Mouse (Mus musculus) right cerebral cortex, postnatal 14 days (tissue): ENCODE results near the gene Ksr2.

ENCODE experiments used
- DNase-seq: peaks from one replicate; pipeline ENCODE4 v3.0.0; 2022

Ksr2 gene

DNA sequence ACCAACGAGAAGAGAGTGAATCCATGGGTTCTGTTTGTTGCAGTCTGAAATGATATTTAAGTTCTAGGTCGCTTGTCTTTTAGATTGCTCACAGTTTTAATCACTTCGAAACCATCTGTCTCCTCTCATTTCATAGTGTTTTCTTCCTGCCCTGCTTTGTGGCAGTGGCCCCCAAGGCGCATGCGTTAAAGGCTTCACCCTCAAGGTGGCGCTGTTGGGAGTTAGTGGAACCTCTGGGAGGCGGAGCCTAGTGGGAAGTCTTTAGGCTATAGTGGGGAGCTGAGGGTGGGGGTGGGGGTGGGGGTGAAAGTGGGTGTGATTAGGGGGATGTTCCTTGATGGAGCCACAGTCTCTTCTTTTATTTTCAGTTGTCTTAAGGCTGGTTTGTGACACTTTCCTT, 214.6 kb downstream of the Ksr2 start:
- DNase-seq: peak; percentile 84

DNA sequence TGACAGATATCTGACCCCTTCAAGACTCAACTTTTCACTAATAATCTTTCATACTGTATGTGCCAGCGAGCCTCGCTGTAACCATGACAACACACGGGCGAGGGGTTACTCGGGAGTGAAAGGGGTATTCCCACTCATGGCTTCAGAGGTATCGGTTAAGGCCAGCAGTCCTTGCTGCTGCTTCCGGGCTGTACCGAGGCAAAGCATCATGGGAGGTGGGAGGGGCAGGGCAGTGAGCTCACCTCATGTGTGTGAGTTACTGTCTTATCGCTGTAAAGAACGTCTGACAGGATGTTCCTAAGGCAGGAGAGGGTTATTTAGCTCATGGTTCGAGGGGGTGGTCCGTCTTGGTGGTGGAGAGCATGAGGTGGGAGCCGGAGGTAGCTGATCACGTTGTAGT, 215.8 kb downstream of the Ksr2 start:
- DNase-seq: no peak

DNA sequence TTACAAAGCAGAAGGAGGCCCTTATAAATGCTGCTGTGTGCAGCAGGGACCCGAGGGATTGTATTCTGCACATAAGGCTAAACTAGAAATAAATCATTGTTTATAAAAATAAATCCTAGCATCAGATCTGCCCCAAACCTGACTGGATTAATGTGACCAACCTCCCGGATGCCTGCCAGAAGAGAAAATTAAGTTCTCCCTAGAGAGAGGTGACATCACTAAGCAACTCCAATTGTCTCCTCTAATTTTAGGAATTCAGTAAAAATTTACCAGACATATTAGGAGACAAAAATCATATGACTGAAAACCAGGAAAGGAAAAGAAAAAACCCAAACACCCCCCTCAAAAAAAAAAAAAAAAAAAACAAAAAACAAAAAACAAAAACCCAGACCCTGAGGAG, 221.4 kb downstream of the Ksr2 start:
- DNase-seq: no peak

DNA sequence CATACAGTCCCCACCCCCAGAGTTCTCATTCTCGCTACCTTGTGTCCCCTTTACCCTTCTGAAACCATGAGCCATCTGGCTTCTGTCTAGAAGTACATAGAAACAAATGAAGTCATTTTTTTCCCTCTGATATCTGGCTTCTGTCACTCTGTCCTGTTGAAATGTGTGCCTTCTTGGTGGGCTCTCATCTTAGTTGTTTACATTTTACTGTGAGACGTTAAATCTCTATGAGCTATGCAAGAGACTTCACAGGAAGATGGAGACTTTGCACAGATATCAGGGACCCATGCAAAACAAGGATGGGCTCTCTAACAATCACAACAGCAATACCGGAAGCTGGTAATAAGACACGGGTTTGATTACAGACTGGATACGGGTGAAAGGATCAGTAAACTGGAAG, 222.0 kb downstream of the Ksr2 start:
- no peak for DNase-seq

DNA sequence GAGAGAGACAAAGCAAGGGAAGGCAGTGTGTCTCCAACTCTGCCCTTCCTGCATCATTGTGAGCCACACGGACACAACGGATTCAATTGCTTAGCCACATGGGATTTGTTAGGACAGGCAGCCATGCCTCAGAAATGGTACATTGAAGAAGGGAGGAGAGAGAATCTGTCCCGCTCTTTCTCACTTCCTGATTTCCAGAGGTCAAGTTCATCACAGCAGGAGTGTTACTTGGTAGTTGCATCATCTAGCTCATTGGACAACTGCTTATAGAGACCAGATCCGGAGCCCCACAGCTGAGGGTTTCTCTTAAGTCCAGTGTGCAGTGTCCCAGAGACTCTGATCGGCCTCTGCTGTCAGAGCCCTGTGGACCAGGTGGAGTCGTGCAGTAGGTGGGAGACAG, 227.8 kb downstream of the Ksr2 start:
- DNase-seq: no peak

DNA sequence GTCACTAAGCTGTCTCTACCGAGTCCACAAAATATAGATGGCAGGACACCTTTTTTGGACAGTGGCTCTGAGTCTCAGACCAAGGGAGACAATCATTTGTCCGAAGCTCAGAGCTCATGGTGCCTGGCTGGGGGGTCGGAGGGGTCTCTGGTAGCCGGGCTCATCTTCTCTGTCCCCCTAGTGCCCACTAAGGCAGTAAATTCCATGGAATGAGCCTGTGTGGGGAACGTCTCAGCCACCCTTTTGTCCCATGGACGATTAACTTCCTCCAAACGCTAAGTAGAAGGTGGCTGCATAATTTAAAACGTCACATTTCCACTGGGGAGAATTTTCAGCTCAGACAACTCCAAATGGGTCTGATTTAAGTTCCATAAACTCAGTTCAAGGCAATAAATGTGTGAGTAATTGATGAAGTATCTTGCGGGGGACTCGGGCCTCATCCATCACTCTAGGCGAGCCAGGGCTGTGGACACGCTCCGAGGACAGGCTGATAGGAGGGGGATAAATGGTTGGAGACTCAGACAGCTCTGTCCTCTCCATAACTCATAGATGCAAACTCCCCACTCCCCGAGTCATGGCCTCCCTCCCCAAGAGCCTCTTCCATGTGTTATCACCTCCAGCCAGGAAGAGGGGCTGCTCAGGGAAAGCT, 237.6 kb downstream of the Ksr2 start:
- no peak for DNase-seq

DNA sequence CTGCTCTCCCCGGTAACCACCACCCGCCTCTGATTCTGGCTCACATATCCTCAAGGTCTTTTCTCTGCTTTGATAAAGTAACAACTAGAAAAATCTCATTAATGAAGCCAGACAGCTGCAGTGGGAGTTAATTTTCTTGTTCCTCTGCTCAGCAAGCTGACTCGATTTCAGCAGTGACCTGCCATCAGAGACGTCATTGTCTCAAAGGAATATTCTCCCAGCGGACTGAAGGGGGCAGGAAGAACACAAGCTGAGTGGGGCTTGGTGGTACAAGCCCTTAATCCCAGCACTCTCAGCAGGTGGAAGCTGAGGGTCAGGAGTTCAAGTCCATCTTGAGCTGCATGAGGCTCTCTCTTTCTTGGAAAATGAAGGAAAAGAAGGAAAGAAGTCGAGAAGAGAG, 244.8 kb downstream of the Ksr2 start:
- DNase-seq: no peak

DNA sequence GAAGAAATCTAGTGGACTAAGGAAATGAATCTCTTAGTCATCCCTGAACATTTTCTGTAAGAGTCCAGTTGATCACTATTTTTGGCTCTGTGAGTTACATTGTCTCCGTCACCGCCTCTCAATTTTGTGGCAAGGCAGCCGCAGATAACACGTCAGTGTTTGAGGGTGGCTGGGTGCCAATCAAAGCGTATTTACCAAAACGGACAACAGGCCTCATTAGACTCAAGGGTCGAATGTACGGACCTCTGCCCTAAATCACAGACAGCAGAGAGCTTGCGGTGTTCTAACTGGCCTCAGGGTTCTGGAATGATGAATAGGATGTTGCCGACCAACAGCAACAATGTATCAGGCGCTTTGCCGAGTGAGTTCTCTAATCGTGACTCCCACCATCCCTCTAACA, 245.8 kb downstream of the Ksr2 start:
- DNase-seq: no peak

DNA sequence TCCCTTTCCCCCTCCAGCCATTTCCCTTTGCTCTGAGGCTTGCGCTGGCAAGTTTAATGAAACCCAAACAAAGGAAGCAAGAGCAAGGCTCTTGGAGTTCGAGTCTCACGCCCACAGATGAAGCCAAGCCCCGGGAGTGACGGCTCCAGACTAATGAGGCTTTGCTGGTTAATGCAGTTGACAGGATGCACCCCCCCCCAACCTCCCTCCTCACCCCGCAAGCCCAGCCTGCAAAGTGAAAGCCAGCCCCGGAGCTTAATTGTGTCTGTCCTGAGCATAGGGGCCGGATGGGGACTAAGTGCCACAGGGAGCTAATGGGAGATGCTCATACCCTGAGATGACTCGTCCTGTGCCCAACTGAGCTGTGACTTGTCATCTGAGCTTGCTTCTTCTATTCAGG, 251.4 kb downstream of the Ksr2 start:
- DNase-seq: no peak

DNA sequence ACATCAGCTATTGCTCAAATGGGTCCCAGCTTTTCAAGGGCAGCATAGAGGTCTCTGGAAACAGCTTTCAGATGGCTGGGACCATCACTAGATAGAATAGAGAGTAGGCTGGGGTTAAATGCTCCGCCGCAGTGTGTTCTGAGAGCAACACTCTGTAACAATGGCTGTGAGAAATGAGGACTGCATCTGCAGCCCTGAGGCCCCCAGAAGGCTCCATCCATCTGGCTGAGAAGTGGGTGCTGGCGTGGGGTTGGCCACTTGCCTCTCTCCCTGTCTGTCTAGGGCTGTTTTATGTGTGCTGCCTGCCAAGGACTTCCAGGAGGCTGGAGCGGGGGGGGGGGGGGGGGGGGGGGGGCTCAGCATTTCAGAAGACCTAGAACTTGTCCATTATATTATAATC, 253.5 kb downstream of the Ksr2 start:
- DNase-seq: no peak

DNA sequence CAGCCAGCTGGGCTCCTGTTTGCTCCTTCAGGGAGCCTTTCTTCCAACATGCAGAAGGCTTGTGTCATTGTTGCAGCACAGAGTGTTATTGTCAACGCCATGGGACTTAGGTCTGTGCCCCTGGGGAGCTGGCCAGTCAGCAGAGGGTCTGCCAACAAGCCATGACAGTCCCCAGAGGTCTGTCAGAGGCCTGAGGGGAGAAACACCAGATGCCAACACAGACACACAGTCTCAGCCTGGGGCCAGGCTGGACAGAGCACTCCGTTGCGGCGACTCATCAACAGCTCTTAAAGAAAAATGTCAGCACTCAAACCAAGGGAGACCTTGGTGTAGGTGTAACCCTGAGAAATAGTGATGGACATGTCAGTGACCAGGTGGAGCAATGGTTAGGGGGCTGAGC, 255.5 kb downstream of the Ksr2 start:
- DNase-seq: no peak

DNA sequence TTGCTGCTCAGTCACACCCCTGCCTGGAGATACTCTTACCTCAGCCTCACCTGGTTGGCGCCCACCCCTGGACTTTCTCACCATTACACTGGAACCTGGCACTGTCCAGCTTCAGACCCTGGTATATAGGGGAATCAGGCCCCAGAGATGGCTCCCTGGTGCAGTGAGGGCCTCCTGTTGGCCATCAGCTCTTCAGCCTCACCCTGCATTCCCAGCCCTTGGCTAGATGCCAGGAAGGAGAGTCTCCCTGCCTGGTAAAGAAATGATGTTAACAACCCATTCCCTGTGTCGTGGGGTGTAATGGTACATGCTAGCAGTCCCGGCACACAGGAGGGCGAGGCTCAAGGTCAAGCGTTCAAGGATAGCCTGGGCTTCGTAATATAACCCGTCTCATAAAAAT, 256.0 kb downstream of the Ksr2 start:
- DNase-seq: no peak

DNA sequence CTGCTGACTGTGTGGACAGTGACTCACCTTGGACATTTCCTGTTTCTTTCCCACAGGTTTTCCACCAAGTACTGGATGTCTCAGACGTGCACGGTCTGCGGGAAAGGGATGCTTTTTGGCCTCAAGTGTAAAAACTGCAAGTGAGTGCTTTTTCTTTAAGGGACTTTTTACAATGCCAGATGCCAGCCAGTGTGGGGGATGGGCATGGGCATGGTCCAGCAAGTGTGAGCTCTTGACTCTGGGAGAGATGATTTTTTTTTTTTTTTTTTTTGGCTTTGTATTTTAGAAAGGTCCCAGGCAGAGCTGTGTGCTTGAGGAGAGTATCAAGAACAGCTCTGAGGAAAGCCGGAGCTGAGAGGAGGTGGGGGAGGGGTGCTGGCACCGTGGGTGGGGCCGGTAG, 257.6 kb downstream of the Ksr2 start:
- peak; percentile 27 for DNase-seq

DNA sequence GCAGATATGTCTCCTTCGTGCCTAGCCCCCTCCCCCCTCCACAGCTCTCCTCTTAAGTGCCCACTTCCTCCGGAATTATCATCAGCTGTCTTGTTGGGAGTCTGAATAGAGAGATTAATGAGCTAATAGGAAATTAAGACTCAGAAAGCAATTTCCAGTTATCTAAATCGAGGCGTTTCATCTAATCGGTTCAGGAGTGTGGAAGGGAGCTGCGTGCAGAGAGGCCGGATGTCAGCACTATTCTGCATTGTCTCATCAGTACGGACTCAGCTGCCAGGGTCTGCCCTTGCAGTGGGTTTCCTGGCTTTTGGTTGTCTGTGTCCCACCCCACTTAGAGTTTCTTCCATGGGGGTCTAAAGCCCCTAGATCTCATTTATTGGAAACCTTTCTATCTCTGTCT, 262.0 kb downstream of the Ksr2 start:
- no peak for DNase-seq

DNA sequence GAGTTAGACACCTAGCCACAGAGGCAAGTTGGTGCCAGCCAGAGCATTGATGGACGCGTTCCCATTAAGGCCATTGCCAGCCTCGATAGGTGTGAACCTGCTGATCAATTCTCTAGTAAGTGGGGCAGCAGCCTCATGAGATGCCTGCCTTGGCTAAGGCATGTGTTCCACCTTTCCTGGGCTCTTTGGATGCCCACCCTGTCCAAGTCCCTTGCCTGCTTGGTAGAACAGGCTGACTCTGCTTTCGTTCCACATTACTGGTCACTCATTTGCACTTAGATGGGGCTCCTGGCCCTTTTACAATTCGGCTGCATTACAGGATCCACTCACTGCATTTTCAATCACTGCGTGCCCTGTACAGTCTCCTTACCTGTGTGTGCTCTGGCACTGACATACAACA, 263.4 kb downstream of the Ksr2 start:
- no peak for DNase-seq

DNA sequence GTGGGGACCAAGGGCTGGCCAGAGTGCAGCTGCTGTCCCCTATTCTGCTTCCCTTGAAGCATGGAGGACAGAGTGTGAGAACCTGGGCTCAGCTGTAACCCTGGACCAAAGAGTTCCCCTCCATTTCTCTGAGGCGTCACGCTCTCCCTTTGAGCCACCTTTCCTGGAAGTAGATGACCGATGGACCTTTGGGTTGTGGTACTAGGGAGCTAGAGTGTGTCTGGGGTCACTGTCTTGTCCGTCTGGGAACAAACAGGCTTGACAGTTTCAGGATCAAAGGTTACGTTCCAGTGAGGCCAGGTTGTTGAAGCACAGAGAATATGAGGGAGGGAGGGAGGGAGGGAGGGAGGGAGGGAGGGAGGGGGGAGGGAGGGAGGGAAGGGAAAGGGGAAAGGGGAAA, 264.6 kb downstream of the Ksr2 start:
- DNase-seq: no peak

DNA sequence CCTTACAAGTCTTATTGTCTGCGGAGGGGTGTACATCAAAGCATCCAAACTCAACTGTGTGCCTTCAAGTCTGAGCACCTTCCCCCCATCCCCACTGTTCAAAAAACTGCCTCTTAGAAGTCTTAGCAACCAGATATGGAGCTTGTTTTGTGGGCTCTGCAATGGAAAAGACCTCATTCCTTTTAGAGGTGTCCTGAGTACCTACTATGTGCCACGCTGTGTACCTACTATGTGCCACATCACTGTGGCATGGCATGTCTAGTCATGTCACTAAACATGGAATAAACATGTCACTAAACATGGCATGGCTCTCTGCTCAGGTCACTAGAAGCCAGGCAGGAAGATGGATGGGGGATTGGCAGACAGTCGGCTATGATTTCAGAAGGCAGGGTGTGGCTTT, 268.4 kb downstream of the Ksr2 start:
- DNase-seq: no peak

DNA sequence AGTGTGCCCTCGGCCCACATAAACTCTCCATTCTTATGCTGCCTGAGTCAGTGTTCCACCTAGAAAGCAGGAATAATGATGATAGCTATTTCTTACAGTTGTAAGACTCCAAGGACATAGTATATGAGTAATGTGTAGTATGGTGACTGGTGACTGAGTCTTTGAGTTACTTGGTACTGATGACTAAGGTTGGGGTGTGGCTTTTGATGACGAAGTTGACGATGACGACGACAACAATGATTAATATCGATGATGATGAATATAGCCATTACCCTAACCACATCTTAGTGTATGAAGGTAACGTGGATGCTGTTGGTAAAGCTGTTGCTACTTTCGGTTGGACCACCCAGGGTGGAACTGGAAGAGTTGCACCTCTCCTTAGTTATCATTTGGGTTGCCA, 270.7 kb downstream of the Ksr2 start:
- no peak for DNase-seq

DNA sequence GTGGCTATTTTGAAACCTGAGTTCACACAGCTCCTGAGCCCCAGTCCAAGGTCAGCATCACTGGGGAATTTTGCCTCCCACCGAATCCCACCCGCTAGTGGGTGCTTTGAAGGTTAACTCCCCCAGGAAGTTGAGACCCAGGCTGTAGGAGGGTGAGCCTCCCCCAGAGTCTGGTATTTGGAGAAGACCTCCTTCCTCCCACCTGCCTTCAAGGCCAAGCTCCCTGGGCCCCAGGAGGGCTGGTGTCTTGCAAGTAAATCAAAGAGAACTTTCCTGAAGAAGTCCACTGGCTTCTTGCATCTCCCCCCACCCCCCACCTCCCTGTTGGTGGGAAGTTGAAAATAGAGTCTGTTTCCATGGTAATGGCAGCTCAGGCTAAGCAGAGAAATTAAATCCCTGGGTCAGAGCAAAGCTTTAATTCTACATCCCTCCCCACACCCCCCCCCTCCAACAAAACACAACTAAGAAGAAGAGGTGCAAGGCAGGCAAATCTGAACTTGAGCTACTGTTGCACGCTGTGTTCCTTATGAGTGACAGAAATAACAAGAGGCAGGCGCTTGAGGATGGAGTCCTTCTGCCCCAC, 274.1 kb downstream of the Ksr2 start:
- no peak for DNase-seq

DNA sequence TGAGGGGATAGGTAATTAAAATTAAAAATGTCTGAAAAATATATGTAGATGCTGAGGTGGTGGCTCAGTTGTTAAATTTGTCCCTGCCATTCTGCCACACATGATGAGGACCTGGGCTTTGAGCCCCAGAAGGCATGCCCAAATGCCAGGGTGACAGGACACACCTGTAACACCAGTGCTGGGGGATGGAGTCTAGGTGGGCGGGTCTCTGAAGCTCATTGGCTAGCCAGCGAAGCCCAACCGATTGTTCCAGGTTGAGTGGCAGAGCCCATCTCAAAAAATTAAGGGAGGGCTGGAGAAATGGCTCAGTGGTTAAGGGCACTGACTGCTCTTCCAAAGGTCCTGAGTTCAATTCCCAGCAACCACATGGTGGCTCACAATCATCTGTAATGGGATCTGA, 274.9 kb downstream of the Ksr2 start:
- no peak for DNase-seq

DNA sequence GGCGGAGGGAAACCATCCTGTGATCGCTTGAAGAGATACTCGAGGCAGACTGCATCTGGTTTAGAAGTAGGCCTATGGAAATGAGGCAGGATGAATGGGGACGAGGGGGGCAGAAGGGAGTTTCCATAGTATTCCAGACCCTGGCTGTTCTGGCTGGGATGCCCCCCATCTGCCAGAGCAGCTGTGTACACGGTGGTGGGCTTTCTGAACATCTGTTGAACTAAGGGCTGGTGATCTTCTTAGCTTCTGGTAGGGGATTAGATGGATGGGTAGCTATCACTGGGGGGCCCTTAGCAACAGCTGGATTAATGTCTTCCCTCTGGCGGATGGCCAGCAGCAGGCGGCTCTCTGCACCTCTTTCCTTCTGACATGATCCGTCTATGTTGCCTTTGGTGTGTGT, 276.0 kb downstream of the Ksr2 start:
- DNase-seq: no peak

DNA sequence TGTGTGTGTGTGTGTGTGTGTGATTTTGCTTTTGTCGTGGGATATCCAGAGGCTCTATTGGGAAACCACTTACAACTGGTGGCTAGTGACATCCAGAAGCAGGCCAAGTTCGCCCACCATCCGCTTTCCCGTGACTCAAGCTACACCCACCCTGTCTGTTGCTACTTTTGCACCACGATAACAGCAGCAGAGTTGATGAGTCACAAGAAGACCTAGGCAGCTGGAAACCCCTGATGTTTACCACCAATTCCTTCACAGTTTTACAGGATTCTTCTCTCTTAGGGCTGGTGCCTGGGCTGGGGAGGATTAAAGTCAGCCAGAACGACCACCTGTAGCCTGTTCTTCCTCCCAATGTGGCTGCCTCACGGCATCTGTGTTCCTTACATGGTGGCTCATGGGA, 277.5 kb downstream of the Ksr2 start:
- DNase-seq: peak; percentile 23

DNA sequence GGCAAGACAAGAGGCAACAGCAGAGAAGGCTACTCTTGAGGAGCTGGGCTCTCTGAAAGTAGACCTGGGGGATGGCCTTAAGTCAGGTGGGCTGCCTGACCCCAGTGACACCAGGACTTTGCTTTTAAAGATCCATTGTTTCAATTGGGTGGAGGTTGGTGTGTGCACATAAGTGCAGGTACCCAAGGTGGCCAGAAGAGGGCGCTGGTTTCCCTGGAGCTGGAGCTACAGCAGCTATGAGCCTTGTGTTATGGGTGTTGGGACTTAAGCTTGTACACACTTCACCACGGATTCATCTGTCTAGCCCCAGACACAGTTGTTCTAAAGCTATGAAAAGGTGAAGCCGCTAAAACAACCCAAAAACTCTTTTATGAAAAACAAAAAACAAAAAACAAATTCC, 279.8 kb downstream of the Ksr2 start:
- no peak for DNase-seq

DNA sequence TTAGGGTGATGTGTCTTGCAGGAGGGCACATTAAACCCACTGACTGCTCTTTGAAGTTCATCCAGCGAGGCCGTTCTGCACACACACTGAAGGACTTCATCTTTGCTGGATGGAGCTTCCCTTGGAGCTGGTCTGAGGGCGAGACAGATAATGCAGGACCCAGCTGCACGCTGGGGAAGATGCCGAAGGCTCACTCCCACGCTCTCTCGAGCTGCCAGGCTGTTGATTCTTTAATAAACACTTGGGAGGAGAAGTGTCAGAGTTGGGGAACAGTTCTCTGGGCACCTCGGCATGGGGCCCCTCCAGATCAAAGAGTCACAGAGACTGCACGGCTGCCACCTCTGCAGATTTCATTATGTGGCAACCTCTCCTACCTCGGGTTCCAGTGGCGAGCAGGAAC, 280.8 kb downstream of the Ksr2 start:
- no peak for DNase-seq

DNA sequence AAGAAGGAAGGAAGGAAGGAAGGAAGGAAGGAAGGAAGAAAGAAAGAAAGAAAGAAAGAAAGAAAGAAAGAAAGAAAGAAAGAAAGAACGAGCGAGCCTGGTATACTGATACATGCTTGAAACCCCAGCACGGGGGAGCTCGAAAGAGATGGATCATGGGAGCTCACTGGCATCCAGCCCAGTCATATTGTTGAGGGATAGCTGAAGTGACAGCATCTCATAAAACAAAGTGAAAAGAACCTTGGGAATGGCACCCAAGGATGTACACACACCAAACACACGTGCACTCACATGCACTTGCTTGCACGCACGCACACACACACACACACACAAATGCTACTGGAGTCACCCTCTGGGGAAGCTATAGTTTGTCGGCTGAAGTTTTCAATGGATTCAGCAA, 282.6 kb downstream of the Ksr2 start:
- no peak for DNase-seq

DNA sequence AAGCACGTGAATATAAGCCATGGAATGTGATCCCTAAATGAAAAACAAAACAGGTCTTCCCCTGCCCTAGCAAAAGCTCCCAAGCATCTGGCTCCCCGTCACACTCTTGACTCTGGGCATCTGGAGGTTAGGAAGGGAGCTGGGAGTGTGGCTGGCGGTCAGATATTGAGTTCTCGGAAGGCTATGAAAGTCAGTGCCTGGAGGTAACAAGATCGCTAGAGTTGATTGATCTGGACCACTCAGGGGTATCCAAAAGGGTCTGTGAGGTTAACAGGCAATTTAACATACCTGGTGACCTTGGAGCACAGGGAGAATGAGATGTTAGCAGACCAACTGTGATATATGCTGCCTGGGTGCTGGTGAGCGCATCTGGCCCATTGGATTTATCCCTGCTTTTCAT, 283.8 kb downstream of the Ksr2 start:
- DNase-seq: no peak
